Mouse (Mus musculus) kidney, postnatal 25 days (tissue): ENCODE results near the gene Wnk2.

Experiments
- DNase-seq, 2 experiments: peaks; one replicate each; pipeline ENCODE4 v3.0.0; 2021; ENCODE audit warnings: mixed read lengths in 2 of 2

The Wnk2 gene

GRCm38 (mm10) chr13:49175509-49175908 lies 27.7 kb upstream of the Wnk2 start:
- DNase-seq = no peak

GRCm38 (mm10) chr13:49172971-49173596 lies 25.3 kb upstream of the Wnk2 start:
- DNase-seq = peak; percentile 90 to 96

DNA sequence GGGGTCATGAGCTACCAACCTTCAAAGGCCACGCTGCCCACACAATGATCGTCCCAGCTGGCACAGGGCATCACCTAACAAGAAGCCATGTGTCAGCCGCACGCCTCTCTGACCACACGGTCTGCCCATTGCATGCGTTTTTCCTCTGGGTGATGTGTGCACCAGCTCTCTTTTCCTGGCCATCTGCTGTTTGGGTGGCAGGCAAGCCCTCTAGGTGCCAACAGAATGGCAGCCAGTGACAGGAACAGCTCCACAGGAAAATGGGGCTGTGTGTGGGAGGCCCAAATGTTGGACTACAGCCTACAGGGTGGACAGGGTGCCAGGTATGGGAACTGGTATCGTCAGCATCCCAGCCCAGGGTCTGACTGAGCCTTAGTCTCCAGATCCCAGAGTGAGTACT lies 24.5 kb upstream of the Wnk2 start:
- DNase-seq = no peak

- DNase-seq = no peak
Observed at GRCm38 (mm10) chr13:49171729-49172128, 23.9 kb upstream of the Wnk2 start.

DNA sequence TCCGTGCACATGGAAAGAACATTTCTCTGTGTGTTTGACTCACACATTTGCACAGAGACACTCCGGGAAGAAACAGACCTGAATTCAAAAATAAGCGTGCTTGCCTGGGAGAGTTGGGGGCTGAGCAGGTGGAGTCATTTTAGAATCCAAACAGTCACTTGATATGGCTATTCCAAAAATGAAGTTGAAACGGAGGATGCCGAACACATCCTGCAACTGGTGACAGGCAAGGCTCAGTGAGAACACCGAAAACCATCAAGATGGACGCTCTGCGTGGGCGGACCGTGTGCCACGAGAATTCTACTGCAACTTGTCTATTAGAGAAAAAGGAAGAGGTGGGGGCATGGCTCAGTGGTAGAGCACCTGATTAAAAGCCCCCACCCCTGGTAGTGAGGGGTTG lies 22.8 kb upstream of the Wnk2 start:
- no peak for DNase-seq

DNA sequence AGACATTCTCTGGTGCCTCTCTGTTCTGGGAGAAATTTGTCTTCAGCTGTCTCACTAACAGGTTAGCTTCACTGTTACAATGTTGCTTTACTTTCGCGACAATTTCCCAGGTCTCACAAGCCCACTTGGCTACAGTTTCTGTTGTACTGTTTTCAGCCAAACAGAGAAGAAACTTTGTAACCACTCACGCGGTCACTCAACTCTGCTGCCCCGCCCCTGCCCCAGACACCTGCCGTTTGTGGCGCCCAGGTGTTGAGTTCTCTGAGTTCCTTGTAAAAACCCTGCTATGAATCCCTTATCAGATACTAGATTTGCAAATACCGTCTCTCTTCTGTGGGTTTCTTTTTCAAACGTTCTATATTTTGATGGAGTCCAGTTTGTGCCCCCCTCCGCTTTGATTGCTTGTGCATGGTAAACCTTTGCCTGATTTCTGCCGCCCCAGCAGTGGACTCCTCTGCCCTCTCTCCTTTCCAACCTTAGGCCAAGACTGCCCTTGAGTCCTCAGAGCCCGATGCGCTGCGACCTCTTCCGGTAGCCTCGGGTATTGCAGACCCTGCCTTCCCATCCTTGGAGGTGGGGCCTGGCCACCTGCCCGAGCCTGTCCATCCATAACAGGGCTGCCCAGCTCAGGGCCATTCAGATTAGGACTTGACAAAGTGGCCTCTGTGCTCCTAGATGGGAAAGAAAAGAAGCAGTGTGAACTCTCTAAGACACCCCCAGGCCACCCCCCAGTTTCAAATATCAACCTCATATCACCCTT lies 21.8 kb upstream of the Wnk2 start:
- peak; percentile 95 to 98 for DNase-seq

DNA sequence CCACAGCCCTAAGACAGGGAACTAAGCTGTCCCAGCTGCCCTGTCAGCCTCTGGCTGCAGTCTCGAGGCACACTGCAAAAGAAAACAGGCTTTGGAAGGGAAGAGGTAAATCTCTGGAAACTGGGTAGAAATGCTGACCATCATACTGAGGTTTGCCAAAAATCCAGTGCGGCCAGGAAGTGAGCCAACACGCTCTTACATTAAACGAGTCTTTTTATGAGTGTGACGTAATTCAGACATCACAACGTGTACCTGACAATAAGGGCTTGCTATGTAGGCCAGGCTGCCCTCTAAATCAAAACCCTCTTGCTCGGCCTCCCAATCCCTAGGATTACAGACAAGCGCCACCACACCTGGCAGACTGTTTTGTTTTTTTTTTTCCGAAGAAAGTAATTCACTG lies 19.3 kb upstream of the Wnk2 start:
- no peak for DNase-seq

DNA sequence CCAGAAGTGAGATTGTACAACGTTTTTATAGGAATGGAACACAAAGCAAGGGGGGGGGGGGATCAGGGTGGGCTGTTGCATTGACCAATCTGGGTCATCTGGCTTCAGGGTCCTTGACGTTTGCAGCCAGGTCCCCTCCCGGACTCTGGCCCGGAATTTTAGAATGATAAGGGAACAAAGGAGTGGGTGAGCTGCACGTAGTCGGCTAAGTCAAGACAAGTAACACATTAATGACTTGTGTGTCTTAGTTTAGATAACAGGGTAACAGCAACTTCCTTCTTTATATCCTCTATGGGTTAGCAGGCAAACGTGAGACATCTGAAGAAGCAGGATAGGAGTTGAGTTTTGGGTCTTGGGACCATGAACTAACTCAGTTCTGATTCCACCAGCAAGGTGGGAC lies 15.8 kb upstream of the Wnk2 start:
- DNase-seq = no peak

GRCm38 (mm10) chr13:49162722-49163121 lies 14.9 kb upstream of the Wnk2 start:
- peak in 1 of 2 experiments; percentile 49 for DNase-seq

- no peak for DNase-seq
Observed at GRCm38 (mm10) chr13:49161236-49161635, 13.4 kb upstream of the Wnk2 start.

DNA sequence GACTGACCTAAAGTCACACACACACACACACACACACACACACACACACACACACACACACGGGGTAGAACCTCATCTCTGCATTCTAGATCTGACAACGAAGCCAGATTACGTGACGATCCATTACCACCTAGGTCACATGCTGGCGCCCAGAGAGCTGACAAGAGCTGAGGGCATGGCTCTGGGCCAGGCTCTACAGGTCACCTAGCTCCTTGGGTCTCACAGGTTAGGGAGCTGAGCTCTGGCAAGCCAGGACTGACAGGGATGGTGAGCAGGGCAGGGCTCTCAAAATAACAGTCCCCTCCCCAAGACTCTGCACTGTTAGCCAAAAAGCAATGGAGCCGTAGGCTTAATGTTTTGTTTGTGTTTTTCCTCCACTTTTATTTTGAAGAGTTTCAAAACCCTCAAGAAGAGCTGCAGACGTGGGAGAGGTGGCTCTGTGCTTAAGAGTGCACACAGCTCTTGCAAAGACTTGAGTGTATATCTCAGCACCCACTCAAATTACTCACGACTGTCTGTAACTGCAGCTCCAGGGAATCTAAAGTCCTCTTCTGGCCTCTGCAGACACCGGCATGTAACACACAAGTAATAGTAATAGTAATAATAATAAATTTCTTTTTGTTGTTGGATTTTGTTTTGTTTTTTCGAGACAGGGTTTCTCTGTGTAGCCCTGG lies 10.4 kb upstream of the Wnk2 start:
- peak; percentile 67 to 82 for DNase-seq

DNA sequence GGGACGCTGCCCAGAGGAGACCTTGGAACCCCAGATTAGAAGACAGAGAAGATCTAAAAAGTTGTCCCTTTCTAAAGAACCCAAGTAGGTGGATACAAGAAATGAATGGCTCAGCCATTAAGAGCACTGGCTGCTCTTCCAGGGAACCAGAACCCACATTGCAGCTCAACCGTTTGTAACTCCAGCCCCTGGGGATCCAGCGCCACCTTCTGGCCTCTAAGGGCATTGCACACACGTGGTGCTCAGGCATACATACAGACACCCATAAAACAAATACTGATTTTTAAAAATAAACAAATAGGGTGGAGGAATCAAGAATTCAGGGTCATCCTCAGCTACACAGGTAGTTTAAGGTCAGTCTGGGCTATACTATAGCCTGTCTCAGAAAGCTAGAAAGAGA lies 8.8 kb upstream of the Wnk2 start:
- DNase-seq = no peak

- DNase-seq = peak; percentile 43 to 56
Observed at GRCm38 (mm10) chr13:49154621-49155020, 6.8 kb upstream of the Wnk2 start.

GRCm38 (mm10) chr13:49154028-49154427 lies 6.2 kb upstream of the Wnk2 start:
- DNase-seq = peak; percentile 22 to 57

DNA sequence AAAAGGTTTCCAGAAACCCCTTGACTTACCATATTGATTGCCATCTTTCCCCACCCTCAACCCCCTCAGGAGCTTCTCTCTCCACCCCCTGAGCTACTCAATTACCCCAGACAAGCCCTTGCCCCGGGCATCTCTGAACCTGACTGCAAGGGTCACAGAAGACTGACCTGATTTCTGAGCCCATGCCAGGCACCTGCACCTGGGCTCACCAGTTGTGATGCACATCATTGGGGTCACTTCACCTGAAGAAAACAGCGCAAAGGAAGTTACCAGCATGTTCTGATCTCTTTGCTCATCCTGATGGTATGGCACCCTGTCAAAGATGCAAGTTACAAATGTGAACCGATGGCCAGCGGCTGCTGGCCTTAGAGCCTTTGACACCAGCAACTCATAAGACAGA lies 873 bp upstream of the Wnk2 start:
- DNase-seq = no peak

- peak in 1 of 2 experiments; percentile 12 for DNase-seq
Observed at GRCm38 (mm10) chr13:49147007-49147857, 582 bp downstream of the Wnk2 start.

DNA sequence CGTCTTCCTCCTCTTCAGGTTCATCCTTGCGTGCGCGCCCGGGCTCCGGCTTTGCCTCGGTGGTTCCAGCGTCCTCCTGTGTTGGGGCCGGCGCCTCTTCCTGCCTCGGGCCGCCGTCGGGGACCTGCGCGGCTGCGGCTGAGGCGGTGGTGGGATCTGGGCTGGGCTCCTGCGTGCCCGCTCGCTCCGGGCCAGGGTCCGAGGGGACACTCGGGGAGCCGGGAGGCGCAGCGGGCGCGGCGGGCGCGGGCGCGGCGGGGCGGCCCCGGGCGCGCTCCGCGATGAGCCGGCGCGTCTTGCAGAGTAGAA lies 1.2 kb downstream of the Wnk2 start:
- peak in 1 of 2 experiments; percentile 34 for DNase-seq

GRCm38 (mm10) chr13:49146040-49146697 lies 1.6 kb downstream of the Wnk2 start:
- peak in 1 of 2 experiments; percentile 22 for DNase-seq

DNA sequence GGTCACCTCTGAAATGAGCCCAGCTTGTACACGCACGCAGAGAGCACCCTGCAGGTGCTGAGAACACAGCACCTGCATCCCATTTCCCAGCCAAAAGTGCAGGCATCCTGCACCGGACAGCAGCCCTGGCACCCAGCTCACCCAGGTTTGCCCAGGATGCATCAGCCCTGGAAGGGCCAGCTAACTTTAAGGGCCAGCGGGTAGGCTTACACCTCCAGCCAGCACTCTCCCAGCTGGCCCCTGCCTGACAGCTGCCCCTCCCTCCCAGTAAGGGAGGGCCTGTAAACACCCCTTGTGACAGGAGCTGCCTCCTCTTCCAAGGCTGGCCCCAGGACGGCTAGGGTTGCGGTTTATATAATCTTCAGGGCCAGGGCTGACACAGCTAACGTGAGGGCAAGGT lies 2.4 kb downstream of the Wnk2 start:
- DNase-seq = peak in 1 of 2 experiments; percentile 63

- no peak for DNase-seq
Observed at GRCm38 (mm10) chr13:49144451-49144850, 3.4 kb downstream of the Wnk2 start.

GRCm38 (mm10) chr13:49143323-49143722 lies 4.5 kb downstream of the Wnk2 start:
- DNase-seq = peak in 1 of 2 experiments; percentile 15

DNA sequence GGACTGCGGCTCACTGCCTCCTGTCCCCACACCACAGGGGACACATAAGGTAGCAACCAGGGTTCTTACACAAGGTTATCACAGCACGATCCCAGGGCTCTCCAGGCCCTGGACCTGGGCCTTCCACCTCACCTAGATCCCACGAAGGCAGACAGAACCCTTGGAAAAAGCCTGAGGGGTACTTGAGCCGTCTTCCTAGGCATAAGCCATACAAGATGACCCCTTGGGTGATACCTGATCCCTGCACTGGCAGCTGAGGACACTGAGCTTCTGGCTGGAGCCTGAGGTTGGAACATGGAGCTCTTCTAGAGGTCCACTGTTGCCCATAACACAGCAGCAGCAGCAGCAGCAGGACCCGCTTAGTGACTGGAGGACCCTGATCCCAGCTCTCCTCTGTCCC lies 5.4 kb downstream of the Wnk2 start:
- DNase-seq = no peak

DNA sequence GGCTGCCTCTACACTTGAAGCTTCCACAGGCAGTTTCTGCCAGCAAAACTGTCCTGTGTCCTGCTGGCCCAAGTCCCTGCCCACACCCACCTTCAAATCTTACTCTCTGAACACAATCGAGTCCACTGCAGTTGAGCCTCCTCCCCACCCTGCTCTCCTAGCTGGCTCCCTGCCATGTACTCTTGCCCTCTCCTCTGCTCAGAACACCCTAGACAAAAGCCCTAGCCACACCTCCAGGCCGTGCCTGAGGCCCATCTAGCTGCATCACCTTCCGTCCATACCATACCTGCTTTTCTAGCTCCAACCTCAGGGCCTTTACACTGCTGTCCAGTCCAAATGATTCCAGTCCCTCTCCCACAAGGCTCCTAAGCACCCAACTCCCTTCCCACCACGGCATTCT lies 7.2 kb downstream of the Wnk2 start:
- DNase-seq = peak; percentile 73 to 88
